Mouse (Mus musculus) C2C12 (cell line): ENCODE measurements at regions not wholly inside any gene's neighbourhood (a gene's known extent, or its start where the extent isn't known, plus 50 kb on each side); places are given as distances from the start of the nearest gene placed in this dataset.

ENCODE experiments used
- H3K27me3 ChIP-seq: one replicate; pipeline ENCODE4 v1.6.1; 2011; ENCODE audit not compliant: control insufficient read depth, insufficient read depth, insufficient read length
- H3K36me3 ChIP-seq: one replicate; pipeline ENCODE4 v1.6.1; 2011; ENCODE audit not compliant: control insufficient read depth, insufficient read depth
- H3K4me3 ChIP-seq: one replicate; pipeline ENCODE4 v1.5.1; 2011; ENCODE audit warnings: mild to moderate bottlenecking, control low read depth; ENCODE audit not compliant: poor library complexity, insufficient read depth, severe bottlenecking
- H3K79me2 ChIP-seq: one replicate; pipeline ENCODE4 v1.6.1; 2011; ENCODE audit not compliant: control insufficient read depth, insufficient read depth
- H3K79me3 ChIP-seq: one replicate; pipeline ENCODE4 v1.6.1; 2011; ENCODE audit warnings: low read depth, control low read depth
- H3ac ChIP-seq: one replicate; pipeline ENCODE3; 2011; ENCODE audit warnings: low read depth; ENCODE audit not compliant: control insufficient read depth, insufficient read length
- CEBPB ChIP-seq: IDR thresholded peaks from one replicate; pipeline ENCODE4 v1.6.1; 2011; ENCODE audit warnings: low read depth, mild to moderate bottlenecking, control low read depth, moderate library complexity
- CTCF ChIP-seq: IDR thresholded peaks from one replicate; pipeline ENCODE4 v1.5.1; 2011; ENCODE audit not compliant: control insufficient read depth, insufficient read depth, insufficient read length
- FOSL1 ChIP-seq: IDR thresholded peaks from one replicate; pipeline ENCODE4 v1.8.0; 2011; ENCODE audit warnings: mild to moderate bottlenecking, low read length; ENCODE audit not compliant: poor library complexity, insufficient read depth, severe bottlenecking
- MAX ChIP-seq: IDR thresholded peaks from one replicate; pipeline ENCODE4 v1.6.1; 2011; ENCODE audit warnings: mild to moderate bottlenecking, control low read depth
- MYOD1 ChIP-seq: IDR thresholded peaks from one replicate; pipeline ENCODE4 v1.6.1; 2011; ENCODE audit warnings: low read depth; ENCODE audit not compliant: control insufficient read depth, insufficient read length
- MYOG ChIP-seq: IDR thresholded peaks from one replicate; pipeline ENCODE4 v1.6.1; 2011; ENCODE audit not compliant: control insufficient read depth, insufficient read length; ENCODE audit errors: extremely low read depth
- USF1 ChIP-seq: IDR thresholded peaks from one replicate; pipeline ENCODE4 v1.6.1; 2011; ENCODE audit warnings: low read depth, mild to moderate bottlenecking, control low read depth, moderate library complexity

DNA sequence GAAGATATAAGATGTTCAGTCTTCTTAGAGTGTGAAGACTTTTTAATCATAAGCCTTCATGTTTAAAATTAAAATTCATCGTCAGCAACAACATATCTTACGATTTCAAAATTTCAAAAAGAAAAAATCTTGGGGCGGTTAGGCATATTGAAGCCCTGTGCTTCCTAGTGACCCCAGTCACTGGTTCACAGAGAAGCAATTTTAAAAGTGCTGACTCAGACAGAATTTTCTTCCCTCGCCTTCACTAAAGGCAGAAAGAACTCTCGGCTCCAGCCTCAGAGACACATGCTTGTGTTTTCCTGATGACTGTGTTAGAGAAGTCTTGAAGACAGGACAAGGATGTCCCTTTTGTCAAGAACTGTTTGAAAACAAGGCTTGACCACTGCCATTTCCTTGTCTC lies 157.2 kb upstream of the Gm765 start:
- H3K36me3 ChIP-seq: no peaks in the 10 kb centered on the region
- no peak overlapping the region for H3ac ChIP-seq
- H3K4me3 ChIP-seq: no peak overlapping the region
- no peaks in the 10 kb centered on the region for H3K79me3 ChIP-seq
- TF ChIP-seq CEBPB: no peak
- no peak for TF ChIP-seq MAX
- no peak for TF ChIP-seq USF1
- no peak for TF ChIP-seq MYOG
- TF ChIP-seq MYOD1: no peak
- TF ChIP-seq FOSL1: no peak
- no peak for TF ChIP-seq CTCF
- no peaks in the 10 kb centered on the region for H3K27me3 ChIP-seq
- no peaks in the 10 kb centered on the region for H3K79me2 ChIP-seq

DNA sequence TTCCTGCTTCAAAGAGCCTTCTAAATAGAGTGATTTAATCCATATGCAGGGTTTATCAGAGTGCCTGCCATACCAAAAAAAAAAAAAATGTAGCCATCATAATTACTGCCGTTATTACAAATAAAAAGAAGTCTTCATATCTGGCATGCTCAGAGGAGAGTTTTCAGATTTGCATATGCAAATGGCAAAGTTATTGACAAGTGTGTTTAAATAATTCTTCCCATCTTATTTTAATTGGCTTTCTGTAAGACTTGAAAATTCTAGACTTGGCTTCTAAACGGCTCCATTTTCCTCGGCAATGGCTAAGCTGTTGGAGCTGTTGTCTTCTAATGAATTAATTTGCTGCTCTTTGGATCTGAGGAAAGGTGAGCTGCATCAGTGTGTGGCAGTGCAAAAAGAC lies 144.1 kb upstream of the Gm765 start:
- H3K79me2 ChIP-seq: no peaks in the 10 kb centered on the region
- H3K4me3 ChIP-seq: no peak overlapping the region

DNA sequence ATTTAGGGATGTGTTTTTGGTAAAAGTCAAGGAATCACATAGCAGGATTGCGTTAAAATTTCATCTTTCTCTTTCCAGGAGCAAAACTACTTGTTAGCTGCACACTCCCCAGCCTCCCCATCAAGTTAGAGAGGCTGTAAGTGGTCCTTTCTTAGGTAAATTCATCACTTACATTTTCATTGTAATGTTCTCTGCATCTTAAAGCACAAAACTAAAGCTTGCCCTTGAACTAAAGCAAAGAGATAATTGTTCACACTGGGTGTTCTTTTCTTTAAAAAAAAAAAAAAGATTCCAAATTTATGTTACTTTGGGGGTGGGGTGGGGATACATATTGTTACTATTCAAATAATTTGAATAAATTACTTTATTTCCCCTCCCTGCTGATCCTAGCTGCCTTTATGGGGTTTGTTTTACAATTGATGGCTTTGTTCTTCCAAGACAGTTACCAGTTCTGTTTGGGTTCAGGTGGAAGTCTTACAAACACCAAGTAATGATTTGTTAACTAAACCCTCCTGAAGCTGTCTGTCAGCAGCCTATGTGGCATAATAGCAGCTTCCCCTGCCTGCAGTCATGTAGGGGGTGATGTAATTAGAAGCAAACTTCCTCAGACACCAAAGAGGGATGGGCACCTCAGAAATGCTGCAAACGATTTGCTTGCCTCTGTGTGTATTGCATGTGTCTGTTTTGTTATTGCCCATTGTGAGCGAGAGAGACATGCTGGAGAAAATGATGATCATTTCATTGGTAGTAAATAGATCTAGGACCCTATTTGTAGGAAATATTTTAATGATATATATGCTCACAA lies 141.0 kb upstream of the Gm765 start:
- Histone ChIP-seq H3K4me3 (no peak overlapping the region), H3K27me3 (peaks cover 6% of the 10 kb centered on the region), H3K79me2 (no peaks in the 10 kb centered on the region), H3K36me3 (no peaks in the 10 kb centered on the region), H3K79me3 (no peaks in the 10 kb centered on the region), H3ac (no peak overlapping the region)
- TF ChIP-seq MYOD1 (no peak), MYOG (no peak), FOSL1 (no peak), CEBPB (no peak), MAX (no peak), USF1 (no peak), CTCF (no peak)

More for the DNA sequence above, 144.1 kb upstream of the Gm765 start:
- TF ChIP-seq USF1 (no peak), MYOG (no peak), MYOD1 (no peak), CTCF (no peak), MAX (no peak), FOSL1 (no peak), CEBPB (no peak)
- Histone ChIP-seq H3ac (no peak overlapping the region), H3K36me3 (no peaks in the 10 kb centered on the region), H3K79me3 (no peaks in the 10 kb centered on the region), H3K27me3 (peaks cover 15% of the 10 kb centered on the region)

DNA sequence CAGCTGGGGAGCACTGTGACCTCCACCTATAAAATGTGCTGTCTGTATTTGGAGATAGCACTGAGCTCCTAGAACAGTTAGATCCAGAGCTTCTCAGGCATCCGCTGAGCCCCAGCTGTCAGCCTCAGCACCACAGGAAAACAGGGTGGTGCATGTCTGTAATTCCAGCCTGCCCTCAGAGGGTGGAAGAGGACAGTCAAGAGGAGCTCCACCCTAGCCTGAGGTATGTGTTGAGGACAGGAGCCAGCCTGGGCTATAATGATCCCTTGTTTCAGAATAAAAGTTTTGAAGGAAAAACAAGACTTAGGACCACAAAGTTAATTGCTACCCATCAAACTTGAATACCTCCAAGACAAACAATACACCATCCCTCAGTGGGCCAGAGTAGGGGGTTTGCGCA lies 139.8 kb upstream of the Gm765 start:
- Histone ChIP-seq H3K79me3 (no peaks in the 10 kb centered on the region), H3K4me3 (no peak overlapping the region), H3K36me3 (no peaks in the 10 kb centered on the region), H3K27me3 (peaks cover 5% of the 10 kb centered on the region), H3ac (no peak overlapping the region), H3K79me2 (no peaks in the 10 kb centered on the region)
- no peak for TF ChIP-seq FOSL1
- no peak for TF ChIP-seq USF1
- no peak for TF ChIP-seq MYOD1
- TF ChIP-seq MYOG: no peak
- no peak for TF ChIP-seq MAX
- no peak for TF ChIP-seq CTCF
- TF ChIP-seq CEBPB: no peak

DNA sequence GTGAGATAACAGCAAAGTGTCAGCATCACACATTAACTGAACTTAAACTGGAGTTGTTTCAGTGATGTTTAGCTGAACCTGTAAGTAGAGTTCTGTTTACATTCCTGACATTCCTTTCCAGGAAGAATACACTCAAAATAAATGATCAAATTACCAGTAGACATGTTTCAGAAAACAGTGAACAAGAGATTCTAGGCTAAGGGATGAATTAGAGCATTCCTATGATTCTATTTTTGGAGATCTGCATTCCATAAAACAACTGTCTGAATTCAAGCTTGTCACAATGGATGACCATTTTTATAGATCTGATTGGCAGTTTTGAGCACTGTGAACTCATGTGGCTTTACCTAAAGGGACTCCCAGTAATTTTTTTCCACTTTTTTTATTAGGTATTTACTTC lies 125.0 kb upstream of the Gm765 start:
- TF ChIP-seq MYOD1 (no peak), CTCF (no peak), MAX (no peak), CEBPB (no peak), MYOG (no peak), USF1 (no peak), FOSL1 (no peak)
- no peak overlapping the region for H3K4me3 ChIP-seq
- H3ac ChIP-seq: no peak overlapping the region
- no peaks in the 10 kb centered on the region for H3K36me3 ChIP-seq
- H3K79me3 ChIP-seq: no peaks in the 10 kb centered on the region
- no peaks in the 10 kb centered on the region for H3K79me2 ChIP-seq
- peaks cover 3% of the 10 kb centered on the region for H3K27me3 ChIP-seq
